Mouse (Mus musculus): ENCODE measurements around the gene H3f3b.

- no peak for TF ChIP-seq CTCF (IDR thresholded peaks at IDR 0.05)
- TF ChIP-seq EP300 (IDR thresholded peaks at IDR 0.05), result no peak
Observed at GRCm38 (mm10) chr11:116028177-116028865, 559 bp upstream of the H3f3b start.

Data from lung, postnatal 0 days (tissue).